Mouse (Mus musculus): ENCODE results near the gene Cog7. TPM values are rescaled to one million over a fixed set of nuclear protein-coding genes. Genes with fewer than 3 reads are reported as not detected.
A peak's percentile ranks its signal among the peaks of the same experiment; 100 is the strongest.

Cog7 gene
- polyA plus RNA-seq (2012; fragmentation: generic; extraction: Trizol) = 14.0 TPM
- long read RNA-seq, experiment 1, transcript Cog7-201 (17 exons, 2,902 nt) = major isoform, 8 of 14 reads
- long read RNA-seq, experiment 1, partial matches to known transcripts = 5 of 14 reads
- long read RNA-seq, experiment 1, other reads (novel, unspliced or antisense) = 1 of 14 reads
- long read RNA-seq, experiment 2, transcript Cog7-201 (17 exons, 2,902 nt) = major isoform, 52 of 74 reads
- long read RNA-seq, experiment 2, partial matches to known transcripts = 2 of 74 reads
- long read RNA-seq, experiment 2, other reads (novel, unspliced or antisense) = 20 of 74 reads

GRCm38 (mm10) chr7:121981307-121981871, at the start of gene Cog7:
Gene Cog7, minus strand, starts transcription at chr7:121981711.
- TF ChIP-seq CTCF (IDR thresholded peaks at IDR 0.05; ENCODE audit: control insufficient read depth, insufficient read depth, insufficient read length) (no peak), MYOG (IDR thresholded peaks at IDR 0.05; ENCODE audit: control insufficient read depth, extremely low read depth, insufficient read length) (no peak), FOSL1 (IDR thresholded peaks at IDR 0.05; ENCODE audit: insufficient read depth, low read length, poor library complexity, severe bottlenecking) (no peak), MYOD1 (IDR thresholded peaks at IDR 0.05; ENCODE audit: control insufficient read depth, insufficient read length, low read depth) (no peak), MAX (IDR thresholded peaks at IDR 0.05) (no peak)
- H3K79me3 ChIP-seq (ENCODE audit: low read depth) = no peaks in the 10 kb centered on the region

GRCm38 (mm10) chr7:122022131-122022530, 40.6 kb upstream of the Cog7 start:
- Histone ChIP-seq H3K79me2 (ENCODE audit: control insufficient read depth, insufficient read depth) (peaks cover 37% of the 10 kb centered on the region), H3K79me3 (ENCODE audit: low read depth) (peaks cover 22% of the 10 kb centered on the region), H3K4me3 (ENCODE audit: insufficient read depth, poor library complexity, severe bottlenecking) (no peak overlapping the region), H3ac (ENCODE audit: control insufficient read depth, insufficient read length, low read depth) (no peak overlapping the region), H3K36me3 (ENCODE audit: control insufficient read depth, insufficient read depth) (peaks cover 7% of the 10 kb centered on the region), H3K27me3 (ENCODE audit: control insufficient read depth, insufficient read depth, insufficient read length) (no peaks in the 10 kb centered on the region)
- TF ChIP-seq MYOD1 (IDR thresholded peaks at IDR 0.05; ENCODE audit: control insufficient read depth, insufficient read length, low read depth) (no peak), CEBPB (IDR thresholded peaks at IDR 0.05; ENCODE audit: low read depth) (no peak), USF1 (IDR thresholded peaks at IDR 0.05; ENCODE audit: low read depth) (no peak), MAX (IDR thresholded peaks at IDR 0.05) (no peak), MYOG (IDR thresholded peaks at IDR 0.05; ENCODE audit: control insufficient read depth, extremely low read depth, insufficient read length) (no peak)

More at GRCm38 (mm10) chr7:121981307-121981871, at the start of gene Cog7:
- peak within 1 kb of the TSS; percentile 64 for H3K4me3 ChIP-seq (ENCODE audit: insufficient read depth, poor library complexity, severe bottlenecking)
- H3K27me3 ChIP-seq (ENCODE audit: control insufficient read depth, insufficient read depth, insufficient read length) = no peaks in the 10 kb centered on the region
- peak within 1 kb of the TSS; percentile 78 for H3ac ChIP-seq (ENCODE audit: control insufficient read depth, insufficient read length, low read depth)
- no peaks in the 10 kb centered on the region for H3K79me2 ChIP-seq (ENCODE audit: control insufficient read depth, insufficient read depth)
- H3K36me3 ChIP-seq (ENCODE audit: control insufficient read depth, insufficient read depth) = no peaks in the 10 kb centered on the region

- H3K79me2 ChIP-seq (ENCODE audit: control insufficient read depth, insufficient read depth) = peaks cover 50% of the 10 kb centered on the region
- H3K79me3 ChIP-seq (ENCODE audit: low read depth) = peaks cover 29% of the 10 kb centered on the region
- peak within 1 kb of the TSS; percentile 60 for H3K4me3 ChIP-seq (ENCODE audit: insufficient read depth, poor library complexity, severe bottlenecking)
- TF ChIP-seq MAX (IDR thresholded peaks at IDR 0.05) (no peak), USF1 (IDR thresholded peaks at IDR 0.05; ENCODE audit: low read depth) (peak; percentile 92), CEBPB (IDR thresholded peaks at IDR 0.05; ENCODE audit: low read depth) (no peak), FOSL1 (IDR thresholded peaks at IDR 0.05; ENCODE audit: insufficient read depth, low read length, poor library complexity, severe bottlenecking) (no peak)
- H3ac ChIP-seq (ENCODE audit: control insufficient read depth, insufficient read length, low read depth) = peak within 1 kb of the TSS; percentile 71
- no peaks in the 10 kb centered on the region for H3K27me3 ChIP-seq (ENCODE audit: control insufficient read depth, insufficient read depth, insufficient read length)
- peaks cover 8% of the 10 kb centered on the region for H3K36me3 ChIP-seq (ENCODE audit: control insufficient read depth, insufficient read depth)
Observed at GRCm38 (mm10) chr7:122020667-122021354, 39.3 kb upstream of the Cog7 start, which contains the start of gene Gga2. Gene Gga2, minus strand, starts transcription at chr7:122021222.

GRCm38 (mm10) chr7:122020273-122020666, 38.8 kb upstream of the Cog7 start:
- peaks cover 8% of the 10 kb centered on the region for H3K36me3 ChIP-seq (ENCODE audit: control insufficient read depth, insufficient read depth)
- no peak for TF ChIP-seq USF1 (IDR thresholded peaks at IDR 0.05; ENCODE audit: low read depth)
- TF ChIP-seq CTCF (IDR thresholded peaks at IDR 0.05; ENCODE audit: control insufficient read depth, insufficient read depth, insufficient read length) = no peak
- no peak for TF ChIP-seq MAX (IDR thresholded peaks at IDR 0.05)
- no peak for TF ChIP-seq CEBPB (IDR thresholded peaks at IDR 0.05; ENCODE audit: low read depth)
- TF ChIP-seq FOSL1 (IDR thresholded peaks at IDR 0.05; ENCODE audit: insufficient read depth, low read length, poor library complexity, severe bottlenecking) = no peak
- TF ChIP-seq MYOD1 (IDR thresholded peaks at IDR 0.05; ENCODE audit: control insufficient read depth, insufficient read length, low read depth) = no peak
- no peak for TF ChIP-seq MYOG (IDR thresholded peaks at IDR 0.05; ENCODE audit: control insufficient read depth, extremely low read depth, insufficient read length)
- no peaks in the 10 kb centered on the region for H3K27me3 ChIP-seq (ENCODE audit: control insufficient read depth, insufficient read depth, insufficient read length)
- H3ac ChIP-seq (ENCODE audit: control insufficient read depth, insufficient read length, low read depth) = peak overlapping the region; percentile 71
- H3K79me3 ChIP-seq (ENCODE audit: low read depth) = peaks cover 29% of the 10 kb centered on the region
- peak overlapping the region; percentile 60 for H3K4me3 ChIP-seq (ENCODE audit: insufficient read depth, poor library complexity, severe bottlenecking)
- peaks cover 51% of the 10 kb centered on the region for H3K79me2 ChIP-seq (ENCODE audit: control insufficient read depth, insufficient read depth)

DNA sequence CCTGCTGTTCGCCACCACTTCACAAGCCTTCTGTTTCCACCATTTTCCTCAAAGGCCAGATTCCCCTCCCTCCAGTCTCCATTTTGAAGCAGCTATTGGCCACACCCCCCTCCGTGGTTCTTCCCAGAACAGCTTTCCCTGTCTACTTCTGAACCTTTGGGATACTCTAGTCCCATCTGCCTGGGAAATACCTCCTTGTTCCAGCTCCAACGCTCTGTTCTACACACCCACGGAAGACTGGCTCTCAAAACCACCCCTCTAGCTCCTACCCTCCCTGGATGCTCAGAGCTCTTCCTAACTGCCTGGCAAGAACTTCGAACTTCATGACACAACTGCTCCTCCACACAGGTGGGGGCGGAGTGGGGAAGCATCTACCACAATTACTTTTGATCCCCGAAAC, 37.5 kb upstream of the Cog7 start:
- Histone ChIP-seq H3K4me3 (ENCODE audit: insufficient read depth, poor library complexity, severe bottlenecking) (no peak overlapping the region), H3ac (ENCODE audit: control insufficient read depth, insufficient read length, low read depth) (no peak overlapping the region), H3K79me2 (ENCODE audit: control insufficient read depth, insufficient read depth) (peaks cover 61% of the 10 kb centered on the region), H3K79me3 (ENCODE audit: low read depth) (peaks cover 34% of the 10 kb centered on the region), H3K36me3 (ENCODE audit: control insufficient read depth, insufficient read depth) (peaks cover 8% of the 10 kb centered on the region), H3K27me3 (ENCODE audit: control insufficient read depth, insufficient read depth, insufficient read length) (no peaks in the 10 kb centered on the region)
- TF ChIP-seq FOSL1 (IDR thresholded peaks at IDR 0.05; ENCODE audit: insufficient read depth, low read length, poor library complexity, severe bottlenecking) = no peak
- no peak for TF ChIP-seq USF1 (IDR thresholded peaks at IDR 0.05; ENCODE audit: low read depth)
- no peak for TF ChIP-seq MAX (IDR thresholded peaks at IDR 0.05)
- TF ChIP-seq MYOD1 (IDR thresholded peaks at IDR 0.05; ENCODE audit: control insufficient read depth, insufficient read length, low read depth) = no peak
- no peak for TF ChIP-seq MYOG (IDR thresholded peaks at IDR 0.05; ENCODE audit: control insufficient read depth, extremely low read depth, insufficient read length)

Data from C2C12 (cell line).